In genomic region chr10:72298824-72299551, GRCm38 (mm10) we compare ENCODE assay signal across 27 mouse cellular contexts.
DNase-seq lines count a peak whose midpoint lies in the region; ATAC-seq and TF ChIP-seq lines count a peak whose summit lies in the region.
"Had no signal": no experiment of that assay in that cellular context is flagged by ENCODE, and none has a peak within 500 bp of the region (broad histone marks: within the 10 kb centered on the region; RNA-seq: fewer than 3 reads in every experiment).

No protein-coding gene starts in this region.

- H3K4me3 ChIP-seq in hindbrain, embryonic 12.5 days, result no peak overlapping the region
- H3K4me3 ChIP-seq in hindbrain, postnatal 0 days (ENCODE audit: low read length), result no peak overlapping the region
- no peak overlapping the region for H3K4me3 ChIP-seq in embryonic facial prominence, embryonic 12.5 days
- H3K4me3 ChIP-seq in forebrain, embryonic 16.5 days (replicated peaks; ENCODE audit: low read length), result no peak overlapping the region
- no peak overlapping the region for H3K4me3 ChIP-seq in midbrain, embryonic 14.5 days (replicated peaks; ENCODE audit: low read depth, low read length)
- H3K4me3 ChIP-seq: hindbrain, embryonic 15.5 days; liver, embryonic 13.5 days had no signal

- no peak for DNase-seq in hindbrain, postnatal 0 days (ENCODE audit: low spot score)
- peak; percentile 23 for DNase-seq in midbrain, embryonic 14.5 days
- no peak for DNase-seq in adrenal gland, adult (ENCODE audit: inconsistent age in 2 of 2, low spot score in 1 of 2)
- DNase-seq in thymus, postnatal 14 days, result no peak
- DNase-seq in layer of hippocampus, adult 9-11 months, result no peak
- DNase-seq: adrenal gland, adult 8-10 months; B cell, adult 2 months; cerebellum, adult 2 months; cerebellum, postnatal 25 days; gastrocnemius, postnatal 14 days; heart, adult 11 months; kidney, adult 9 months; kidney, postnatal 14 days; liver, embryonic 13.5 days; lung, adult 2 months; lung, postnatal 14 days; right cerebral cortex, postnatal 14 days; spleen, adult 18-20 months had no signal

- TF ChIP-seq CTCF in hindbrain, postnatal 0 days (IDR thresholded peaks at IDR 0.05; ENCODE audit: low read depth), result no peak

- WGBS in hindbrain, embryonic 12.5 days, result 45% methylated on average over 8 of the region's 8 CpGs
- WGBS in hindbrain, postnatal 0 days, result 35% methylated on average over 8 of the region's 8 CpGs
- 66% methylated on average over 8 of the region's 8 CpGs for WGBS in embryonic facial prominence, embryonic 12.5 days
- WGBS in forebrain, embryonic 16.5 days, result 18% methylated on average over 8 of the region's 8 CpGs
- 36% methylated on average over 8 of the region's 8 CpGs for WGBS in midbrain, embryonic 14.5 days

- no peak overlapping the region for H3K9ac ChIP-seq in hindbrain, embryonic 12.5 days
- H3K9ac ChIP-seq in hindbrain, postnatal 0 days (replicated peaks; ENCODE audit: low read length), result no peak overlapping the region
- no peak overlapping the region for H3K9ac ChIP-seq in embryonic facial prominence, embryonic 12.5 days
- H3K9ac ChIP-seq in forebrain, embryonic 16.5 days (replicated peaks; ENCODE audit: low read depth, low read length), result no peak overlapping the region
- H3K9ac ChIP-seq in midbrain, embryonic 14.5 days (replicated peaks; ENCODE audit: low read length), result no peak overlapping the region
- H3K9ac ChIP-seq: hindbrain, embryonic 15.5 days; liver, embryonic 13.5 days had no signal

- no peak overlapping the region for H3K4me2 ChIP-seq in hindbrain, embryonic 12.5 days (replicated peaks)
- H3K4me2 ChIP-seq in hindbrain, postnatal 0 days (ENCODE audit: low read depth, low read length), result no peak overlapping the region
- H3K4me2 ChIP-seq in embryonic facial prominence, embryonic 12.5 days (replicated peaks), result no peak overlapping the region
- H3K4me2 ChIP-seq in forebrain, embryonic 16.5 days (ENCODE audit: low read length), result no peak overlapping the region
- no peak overlapping the region for H3K4me2 ChIP-seq in midbrain, embryonic 14.5 days (ENCODE audit: low read length)
- H3K4me2 ChIP-seq: heart, embryonic 11.5 days; hindbrain, embryonic 15.5 days; liver, embryonic 13.5 days had no signal

- no peaks in the 10 kb centered on the region for H3K27me3 ChIP-seq in hindbrain, embryonic 12.5 days
- H3K27me3 ChIP-seq in hindbrain, postnatal 0 days (ENCODE audit: insufficient read depth, low read length), result no peaks in the 10 kb centered on the region
- H3K27me3 ChIP-seq in embryonic facial prominence, embryonic 12.5 days, result no peaks in the 10 kb centered on the region
- no peaks in the 10 kb centered on the region for H3K27me3 ChIP-seq in forebrain, embryonic 16.5 days (replicated peaks; ENCODE audit: control insufficient read depth, insufficient read depth, low read length)
- no peaks in the 10 kb centered on the region for H3K27me3 ChIP-seq in midbrain, embryonic 14.5 days (ENCODE audit: control insufficient read depth, insufficient read depth, low read length)
- H3K27me3 ChIP-seq: CH12.LX; hindbrain, embryonic 15.5 days; liver, embryonic 13.5 days; Patski had no signal

- no peaks in the 10 kb centered on the region for H3K9me3 ChIP-seq in hindbrain, embryonic 12.5 days (replicated peaks)
- H3K9me3 ChIP-seq in hindbrain, postnatal 0 days (ENCODE audit: low read length), result no peaks in the 10 kb centered on the region
- no peaks in the 10 kb centered on the region for H3K9me3 ChIP-seq in embryonic facial prominence, embryonic 12.5 days
- no peaks in the 10 kb centered on the region for H3K9me3 ChIP-seq in forebrain, embryonic 16.5 days (ENCODE audit: control insufficient read depth, low read length)
- H3K9me3 ChIP-seq in midbrain, embryonic 14.5 days (ENCODE audit: control insufficient read depth, low read length), result no peaks in the 10 kb centered on the region
- H3K9me3 ChIP-seq: hindbrain, embryonic 15.5 days; liver, embryonic 13.5 days had no signal

- no peaks in the 10 kb centered on the region for H3K36me3 ChIP-seq in hindbrain, embryonic 12.5 days
- no peaks in the 10 kb centered on the region for H3K36me3 ChIP-seq in hindbrain, postnatal 0 days (ENCODE audit: insufficient read depth, low read length)
- H3K36me3 ChIP-seq in embryonic facial prominence, embryonic 12.5 days, result no peaks in the 10 kb centered on the region
- H3K36me3 ChIP-seq in forebrain, embryonic 16.5 days (ENCODE audit: control insufficient read depth, insufficient read depth), result no peaks in the 10 kb centered on the region
- H3K36me3 ChIP-seq in midbrain, embryonic 14.5 days (ENCODE audit: control insufficient read depth, insufficient read depth, low read length), result no peaks in the 10 kb centered on the region
- H3K36me3 ChIP-seq: G1E; hindbrain, embryonic 15.5 days; liver, embryonic 13.5 days had no signal

- H3K4me1 ChIP-seq in hindbrain, embryonic 12.5 days, result no peaks in the 10 kb centered on the region
- H3K4me1 ChIP-seq in hindbrain, postnatal 0 days (ENCODE audit: insufficient read depth, low read length), result no peaks in the 10 kb centered on the region
- H3K4me1 ChIP-seq in embryonic facial prominence, embryonic 12.5 days, result no peaks in the 10 kb centered on the region
- H3K4me1 ChIP-seq in forebrain, embryonic 16.5 days (replicated peaks; ENCODE audit: control insufficient read depth, insufficient read depth, low read length), result no peaks in the 10 kb centered on the region; the same call in 1 of the 2 replicates
- H3K4me1 ChIP-seq in midbrain, embryonic 14.5 days (ENCODE audit: control insufficient read depth, insufficient read depth, low read length), result no peaks in the 10 kb centered on the region
- H3K4me1 ChIP-seq: hindbrain, embryonic 15.5 days; liver, embryonic 13.5 days had no signal

- no peak overlapping the region for H3K27ac ChIP-seq in hindbrain, embryonic 12.5 days
- no peak overlapping the region for H3K27ac ChIP-seq in hindbrain, postnatal 0 days
- no peak overlapping the region for H3K27ac ChIP-seq in embryonic facial prominence, embryonic 12.5 days
- H3K27ac ChIP-seq in forebrain, embryonic 16.5 days (ENCODE audit: low read length), result no peak overlapping the region
- H3K27ac ChIP-seq in midbrain, embryonic 14.5 days (replicated peaks; ENCODE audit: low read depth, low read length), result no peak overlapping the region
- H3K27ac ChIP-seq: hindbrain, embryonic 15.5 days; liver, embryonic 13.5 days had no signal

- ATAC-seq in hindbrain, embryonic 12.5 days (ENCODE audit: low FRiP score), result peak; percentile 79
- no peak for ATAC-seq in hindbrain, postnatal 0 days
- 0 out of 2 replicates have a peak, but pooled peaks have one; percentile 28 for ATAC-seq in embryonic facial prominence, embryonic 12.5 days (ENCODE audit: insufficient number of reproducible peaks, insufficient read depth, low FRiP score, low TSS enrichment)
- peak; percentile 72 for ATAC-seq in forebrain, embryonic 16.5 days
- ATAC-seq in midbrain, embryonic 14.5 days (ENCODE audit: low FRiP score, low TSS enrichment), result peak; percentile 17; the same call in 1 of the 2 replicates
- ATAC-seq: intestine, embryonic 16.5 days; Patski had no signal
